Mouse (Mus musculus): ENCODE results near the gene Pin1rt1.

Gene Pin1rt1

DNA sequence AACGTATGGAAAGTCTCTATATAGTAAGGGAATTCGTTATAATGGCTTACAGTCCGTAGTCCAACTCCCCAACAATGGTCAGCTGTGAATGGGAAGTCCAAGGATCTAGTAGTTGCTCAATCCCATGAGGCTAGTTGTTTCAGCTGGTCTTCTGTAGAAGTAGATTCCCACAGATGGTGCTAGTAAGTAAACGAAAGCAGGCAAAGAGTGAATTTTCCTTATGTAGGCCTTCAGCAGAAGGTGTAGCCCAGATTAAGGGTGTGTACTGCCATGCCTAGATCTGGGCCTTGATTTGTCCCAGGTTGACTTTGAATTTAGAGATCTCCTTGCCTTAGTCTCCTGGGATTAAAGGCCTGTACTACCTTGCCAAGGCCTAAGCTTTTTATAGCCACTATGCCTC, at the start of gene Pin1rt1:
Pin1rt1 (minus strand) TSS at position 101 of the 400 bp plus-strand sequence.
- no peak for DNase-seq (ENCODE audit: extremely low read depth, low read depth)

GRCm38 (mm10) chr2:104764018-104764417, 47.8 kb upstream of the Pin1rt1 start:
- no peak for DNase-seq (ENCODE audit: extremely low read depth, low read depth)

DNA sequence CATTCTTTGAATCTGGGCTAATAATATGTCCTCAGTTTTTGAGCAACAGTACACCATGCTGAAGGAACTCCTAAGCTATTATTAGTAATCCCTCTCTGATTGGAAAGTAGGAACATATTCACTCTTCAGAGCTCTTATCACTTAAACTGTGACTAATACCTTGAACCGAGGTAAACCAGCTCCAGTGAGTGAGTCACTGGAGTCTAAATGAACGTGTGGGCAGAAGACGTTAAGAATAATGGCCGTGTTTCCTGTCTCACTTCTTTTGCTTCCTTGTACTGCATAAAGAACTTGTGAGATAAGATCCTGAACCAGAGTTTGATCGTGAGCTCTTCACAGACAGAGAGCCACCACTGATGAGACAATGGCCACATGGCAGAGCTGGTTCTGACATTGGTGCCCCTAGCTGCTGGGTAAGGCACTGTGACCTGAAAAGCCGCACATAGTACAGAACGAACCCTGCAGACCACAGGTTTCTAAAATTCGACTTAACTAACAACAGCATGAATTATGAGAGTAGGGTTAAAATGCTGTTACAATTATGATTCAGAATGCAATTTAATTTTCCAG, 47.0 kb upstream of the Pin1rt1 start:
- DNase-seq (ENCODE audit: extremely low read depth, low read depth), result no peak

GRCm38 (mm10) chr2:104750611-104751010, 34.4 kb upstream of the Pin1rt1 start:
- DNase-seq (ENCODE audit: extremely low read depth, low read depth), result peak; percentile 25

- no peak for DNase-seq (ENCODE audit: extremely low read depth, low read depth)
Observed at GRCm38 (mm10) chr2:104748652-104749183, 32.5 kb upstream of the Pin1rt1 start.

DNA sequence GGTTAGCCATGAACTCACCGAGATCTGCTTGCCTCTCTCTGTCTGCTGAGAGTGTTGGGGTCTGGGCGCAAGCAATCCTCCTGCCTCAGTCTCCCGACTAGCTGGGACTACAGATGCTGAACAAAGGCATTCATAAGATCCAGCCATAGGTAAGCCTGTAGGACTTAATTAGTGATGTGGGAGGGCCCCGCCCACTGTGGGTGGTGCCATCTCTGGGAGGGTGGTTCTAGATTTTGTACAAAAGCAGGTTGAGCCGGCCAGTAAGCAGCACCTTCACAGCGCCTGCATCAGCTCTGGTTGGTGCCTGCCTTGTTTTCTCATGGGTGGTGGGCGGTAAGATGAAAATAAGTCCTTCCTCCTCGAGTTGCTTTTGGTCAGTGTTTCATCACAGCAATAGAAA, 30.1 kb upstream of the Pin1rt1 start:
- no peak for DNase-seq (ENCODE audit: extremely low read depth, low read depth)

GRCm38 (mm10) chr2:104743971-104744370, 27.8 kb upstream of the Pin1rt1 start:
- no peak for DNase-seq (ENCODE audit: extremely low read depth, low read depth)

- DNase-seq (ENCODE audit: extremely low read depth, low read depth), result no peak
Observed at GRCm38 (mm10) chr2:104743160-104743559, 27.0 kb upstream of the Pin1rt1 start.

DNA sequence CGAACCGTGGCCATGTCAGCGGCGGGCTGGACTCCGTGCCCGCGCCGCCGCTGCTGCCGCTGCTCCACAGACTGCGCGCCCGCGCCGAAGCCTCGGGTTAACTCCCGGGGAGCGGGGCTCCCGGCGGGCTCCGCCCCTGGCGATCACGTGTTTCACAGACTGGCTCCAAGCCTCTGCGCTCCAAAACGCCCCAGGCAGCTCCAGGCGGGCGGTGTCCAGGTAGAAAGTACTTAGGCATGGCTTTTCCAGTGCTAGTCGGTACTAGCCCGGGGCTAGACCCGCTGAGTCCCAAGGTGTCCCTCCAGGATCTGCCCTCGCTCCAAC, 26.5 kb upstream of the Pin1rt1 start, which contains the start of gene Depdc7:
Depdc7 (minus strand) TSS at position 138 of the 324 bp plus-strand sequence.
- DNase-seq (ENCODE audit: extremely low read depth, low read depth), result peak; percentile 59

DNA sequence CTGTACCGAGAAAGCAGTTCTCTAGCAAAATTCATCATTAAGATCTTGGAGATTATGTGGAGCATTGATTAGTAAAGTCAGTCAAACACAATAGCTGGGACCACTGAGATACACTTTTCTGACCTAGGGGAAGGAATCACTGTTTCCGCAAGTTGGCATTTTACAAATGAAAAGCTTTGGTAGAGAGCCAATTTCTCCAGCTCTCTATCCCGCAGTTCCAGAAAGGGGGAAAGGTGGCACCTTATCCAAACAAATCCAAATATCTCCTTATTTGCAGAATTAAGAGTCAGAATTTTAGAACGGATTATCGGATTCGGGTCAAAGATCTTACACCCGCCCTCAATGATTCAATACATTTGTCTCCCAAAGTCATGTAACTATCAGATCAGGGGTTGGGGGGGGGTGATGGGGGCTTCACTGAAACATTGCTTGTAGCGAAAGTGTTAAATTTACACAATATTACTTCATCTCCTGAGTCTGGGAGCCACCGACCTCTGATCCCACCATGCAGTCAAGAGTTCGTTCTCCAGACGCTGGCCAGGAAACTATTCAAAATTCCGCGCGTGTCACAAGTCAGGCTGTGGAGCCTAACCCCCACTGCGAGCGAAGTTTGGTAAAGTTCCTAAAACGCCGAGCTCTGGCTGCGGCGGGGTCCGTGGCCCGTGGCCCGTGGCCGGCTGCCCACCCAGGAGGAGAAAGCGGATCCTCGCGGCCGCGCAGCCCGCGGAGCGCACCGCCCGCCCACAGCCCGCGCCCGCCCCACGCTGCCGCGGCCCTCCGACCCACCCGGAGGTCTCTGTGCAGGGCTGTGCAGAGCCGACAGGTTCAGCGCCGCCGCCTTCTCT, 25.9 kb upstream of the Pin1rt1 start:
- DNase-seq (ENCODE audit: extremely low read depth, low read depth), result no peak

DNA sequence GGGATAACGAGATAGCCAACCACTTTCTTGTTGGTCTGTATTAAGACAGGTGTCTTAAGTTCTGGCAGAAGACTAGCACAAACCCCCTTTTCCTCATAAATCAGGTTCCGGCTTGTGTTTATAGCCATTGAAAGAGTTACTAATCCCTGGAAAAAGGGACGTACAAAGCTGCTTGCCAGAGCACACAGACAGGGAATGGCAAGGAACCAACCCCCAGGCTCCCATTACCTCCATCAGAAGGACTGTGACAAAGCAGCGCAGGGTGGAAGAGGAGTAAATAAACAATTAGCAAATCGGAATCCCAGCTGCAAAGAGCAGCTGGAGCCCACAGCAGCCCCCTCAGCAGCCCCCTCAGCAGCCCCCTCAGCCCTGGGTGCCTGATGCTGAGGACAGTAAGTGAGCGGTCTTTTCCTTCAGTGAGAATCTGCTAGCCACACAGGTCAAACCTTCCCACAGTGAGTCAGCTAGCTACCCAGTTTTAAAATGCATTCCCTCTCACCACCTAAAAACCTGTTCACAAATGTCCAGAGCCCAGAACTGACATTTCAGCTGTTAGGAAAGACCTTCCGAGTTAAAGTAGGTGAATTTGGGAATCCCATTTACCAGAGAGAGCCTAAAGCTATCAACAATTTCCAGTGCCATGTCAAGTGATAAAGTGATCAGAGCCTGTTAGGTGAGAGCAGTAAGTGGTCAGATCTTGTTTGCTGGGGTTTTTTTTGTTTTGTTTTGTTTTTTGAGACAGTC, 25.0 kb upstream of the Pin1rt1 start:
- DNase-seq (ENCODE audit: extremely low read depth, low read depth), result no peak

DNA sequence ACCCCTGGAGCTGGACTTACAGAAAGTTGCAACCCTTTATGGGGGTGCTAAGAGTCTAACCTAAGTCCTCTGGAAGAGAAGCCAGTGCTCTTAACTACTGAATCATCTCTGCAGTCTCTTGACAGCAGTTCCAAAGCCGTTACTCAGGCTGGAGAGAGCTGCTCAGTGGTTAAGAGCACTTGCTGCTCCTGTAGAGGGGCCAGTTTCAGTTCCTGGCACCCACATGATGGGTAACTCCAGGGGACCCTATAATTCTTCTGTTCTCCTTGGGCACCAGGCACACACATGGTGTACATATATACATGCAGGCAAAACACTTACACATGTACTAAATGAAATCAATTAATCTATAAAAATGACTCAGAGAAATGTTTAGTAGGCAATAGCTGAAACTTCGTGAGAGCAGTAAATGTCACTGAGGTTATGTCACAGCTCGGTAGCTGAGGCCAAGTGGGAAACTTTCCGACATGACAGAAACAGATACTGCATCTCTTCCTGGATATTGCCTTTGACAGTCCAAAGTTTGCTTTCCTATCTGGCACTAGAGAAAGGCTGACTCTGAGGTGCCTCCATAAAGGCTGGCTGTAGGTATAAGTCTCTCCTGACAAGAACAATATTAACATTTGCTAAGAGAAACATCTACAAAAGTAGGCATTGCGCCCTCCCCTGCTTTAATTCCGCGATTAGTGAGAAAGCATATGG, 24.2 kb upstream of the Pin1rt1 start:
- DNase-seq (ENCODE audit: extremely low read depth, low read depth), result no peak

GRCm38 (mm10) chr2:104739691-104740090, 23.5 kb upstream of the Pin1rt1 start:
- DNase-seq (ENCODE audit: extremely low read depth, low read depth), result no peak

- no peak for DNase-seq (ENCODE audit: extremely low read depth, low read depth)
Observed at GRCm38 (mm10) chr2:104736241-104736640, 20.1 kb upstream of the Pin1rt1 start.

DNA sequence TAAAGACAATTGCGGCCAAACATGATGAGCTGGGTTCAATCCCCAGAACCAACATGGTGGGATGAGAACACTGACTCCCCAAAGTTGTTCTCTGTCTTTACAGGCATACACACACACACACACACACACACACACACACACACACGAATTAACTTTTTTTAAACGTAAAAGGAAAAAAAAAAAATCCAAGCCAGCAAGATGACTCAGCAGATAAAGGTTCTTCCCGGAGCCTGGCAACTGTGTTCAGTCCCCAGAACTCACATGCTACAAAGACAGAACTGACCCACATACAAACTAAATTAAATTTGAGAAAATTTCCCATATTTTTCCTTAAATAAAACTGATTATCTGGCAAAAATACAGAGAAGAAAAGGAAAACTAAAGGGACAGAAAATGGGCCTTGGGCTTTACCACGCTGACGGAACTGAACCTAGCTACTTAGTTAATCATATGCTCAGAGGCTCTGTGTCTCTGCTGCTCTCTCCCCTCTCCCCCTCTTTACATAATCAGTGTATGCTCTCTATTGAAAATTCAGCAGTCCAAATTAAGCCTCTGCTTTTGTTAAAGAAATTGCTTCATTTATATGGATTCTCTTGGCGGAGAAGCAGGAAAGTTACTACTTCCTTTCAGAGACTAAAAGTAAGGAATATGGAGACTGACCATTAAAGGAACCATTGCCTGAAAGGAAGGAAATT, 16.5 kb upstream of the Pin1rt1 start:
- DNase-seq (ENCODE audit: extremely low read depth, low read depth), result no peak

- DNase-seq (ENCODE audit: extremely low read depth, low read depth), result no peak
Observed at GRCm38 (mm10) chr2:104732033-104732444, 15.9 kb upstream of the Pin1rt1 start.

GRCm38 (mm10) chr2:104727369-104727768, 11.2 kb upstream of the Pin1rt1 start:
- DNase-seq (ENCODE audit: extremely low read depth, low read depth), result no peak

GRCm38 (mm10) chr2:104722021-104722420, 5.8 kb upstream of the Pin1rt1 start:
- no peak for DNase-seq (ENCODE audit: extremely low read depth, low read depth)

DNA sequence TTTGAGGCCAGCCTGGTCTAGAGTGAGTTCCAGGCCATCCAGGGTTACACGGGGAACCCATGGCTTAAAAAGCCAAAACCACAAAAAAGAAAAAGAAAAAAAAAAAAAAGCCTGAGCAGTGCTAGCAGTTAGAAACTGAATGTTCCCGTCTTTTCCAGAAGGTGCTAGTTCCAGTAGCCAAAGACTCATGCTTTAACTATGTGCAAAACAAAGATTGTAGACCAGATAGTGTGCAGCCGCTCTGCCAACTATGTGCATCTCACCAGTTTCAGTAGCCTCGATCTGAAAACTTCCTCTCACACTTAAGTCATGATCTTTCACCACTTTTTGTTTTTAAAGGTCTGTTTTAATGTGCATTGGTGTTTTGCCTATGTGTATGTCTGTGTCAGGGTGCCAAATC, 1.6 kb upstream of the Pin1rt1 start:
- no peak for DNase-seq (ENCODE audit: extremely low read depth, low read depth)

GRCm38 (mm10) chr2:104717231-104717735, 1.1 kb upstream of the Pin1rt1 start:
- no peak for DNase-seq (ENCODE audit: extremely low read depth, low read depth)
